8 mouse cellular contexts compared by ENCODE assay signal in the genomic region with DNA sequence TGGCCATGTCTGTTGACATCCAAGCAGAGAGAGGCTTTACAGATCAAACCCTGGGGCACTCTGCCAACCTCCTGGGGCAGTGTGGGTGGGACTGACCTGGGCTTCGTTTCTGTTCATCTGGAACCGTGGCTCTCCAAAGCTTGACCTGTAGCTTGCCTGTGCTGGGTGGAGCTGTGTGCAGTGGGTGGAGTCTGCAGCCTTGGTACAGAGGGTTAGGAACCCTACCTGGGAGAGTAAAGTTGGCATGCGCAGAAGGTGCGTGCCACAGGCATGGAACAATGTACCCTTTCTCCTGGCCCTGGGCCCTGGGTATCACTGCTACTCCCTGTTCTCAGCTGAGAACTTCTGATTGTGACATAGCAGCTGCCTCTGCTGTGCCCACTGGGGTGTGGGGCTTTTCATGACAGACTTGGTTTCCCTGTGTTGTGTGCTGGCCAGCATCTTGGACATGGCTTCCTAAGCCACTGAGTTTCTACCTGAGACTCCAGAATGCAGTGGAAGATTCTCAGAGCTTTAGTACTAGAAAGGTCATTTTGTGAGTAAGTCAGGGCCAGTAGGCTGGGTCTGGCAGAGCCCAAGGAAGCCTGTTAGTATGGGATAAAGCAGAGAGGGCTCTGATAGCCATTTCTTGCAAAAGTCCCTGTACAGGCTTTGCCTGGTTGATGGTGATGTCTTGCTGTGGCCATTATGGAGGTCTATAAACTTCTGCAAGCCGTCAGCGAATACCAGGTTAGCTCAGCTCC. TPM values are rescaled to one million over a fixed set of nuclear protein-coding genes. Genes with fewer than 3 reads are reported as not detected.
A peak's percentile ranks its signal among the peaks of the same experiment; 100 is the strongest.
DNase-seq lines count a peak whose midpoint lies in the region; ATAC-seq and TF ChIP-seq lines count a peak whose summit lies in the region.
"Had no signal": no experiment of that assay in that cellular context is flagged by ENCODE, and none has a peak within 500 bp of the region (broad histone marks: within the 10 kb centered on the region; RNA-seq: fewer than 3 reads in every experiment).

No protein-coding gene starts in this region.

- no peak for DNase-seq in midbrain, embryonic 10.5 days (ENCODE audit: low spot score)
- DNase-seq in cerebellum, postnatal 14 days: peak; percentile 76 to 77
- no peak for DNase-seq in kidney, postnatal 0 days (ENCODE audit: low spot score)
- no peak for DNase-seq in layer of hippocampus, adult 18-20 months (ENCODE audit: low spot score in 2 of 2)
- DNase-seq: midbrain, embryonic 14.5 days had no signal

- H3K9me3 ChIP-seq in midbrain, embryonic 13.5 days: no peaks in the 10 kb centered on the region
- no peaks in the 10 kb centered on the region for H3K9me3 ChIP-seq in midbrain, embryonic 10.5 days (replicated peaks)
- H3K9me3 ChIP-seq in kidney, postnatal 0 days (replicated peaks; ENCODE audit: low read length): no peaks in the 10 kb centered on the region
- H3K9me3 ChIP-seq in stomach, embryonic 15.5 days: no peaks in the 10 kb centered on the region
- H3K9me3 ChIP-seq in forebrain, embryonic 16.5 days (ENCODE audit: control insufficient read depth, low read length): no peaks in the 10 kb centered on the region

- WGBS in midbrain, embryonic 13.5 days: 83% methylated on average over 6 of the region's 6 CpGs
- 90% methylated on average over 6 of the region's 6 CpGs for WGBS in midbrain, embryonic 10.5 days
- 54% methylated on average over 6 of the region's 6 CpGs for WGBS in kidney, postnatal 0 days
- WGBS in stomach, embryonic 15.5 days: 65% methylated on average over 6 of the region's 6 CpGs
- 69% methylated on average over 6 of the region's 6 CpGs for WGBS in forebrain, embryonic 16.5 days

- peaks cover 100% of the 10 kb centered on the region for H3K4me1 ChIP-seq in midbrain, embryonic 13.5 days (replicated peaks)
- H3K4me1 ChIP-seq in midbrain, embryonic 10.5 days: peaks cover 99% of the 10 kb centered on the region
- H3K4me1 ChIP-seq in kidney, postnatal 0 days (replicated peaks; ENCODE audit: insufficient read depth, low read length): peaks cover 51% of the 10 kb centered on the region
- peaks cover 74% of the 10 kb centered on the region for H3K4me1 ChIP-seq in stomach, embryonic 15.5 days
- H3K4me1 ChIP-seq in forebrain, embryonic 16.5 days (replicated peaks; ENCODE audit: control insufficient read depth, insufficient read depth, low read length): peaks cover 59% of the 10 kb centered on the region

- no peak for ATAC-seq in midbrain, embryonic 13.5 days
- ATAC-seq in kidney, postnatal 0 days (replicated peaks; ENCODE audit: low FRiP score, low read depth): peak; percentile 85
- ATAC-seq in stomach, embryonic 15.5 days (ENCODE audit: insufficient read depth, low FRiP score, low read depth): 0 out of 2 replicates have a peak, but pooled peaks have one; percentile 38
- no peak for ATAC-seq in forebrain, embryonic 16.5 days

- H3K36me3 ChIP-seq in midbrain, embryonic 13.5 days: no peaks in the 10 kb centered on the region
- H3K36me3 ChIP-seq in midbrain, embryonic 10.5 days: no peaks in the 10 kb centered on the region; the same call in 1 of the 2 replicates
- no peaks in the 10 kb centered on the region for H3K36me3 ChIP-seq in kidney, postnatal 0 days (ENCODE audit: insufficient read depth, low read length)
- no peaks in the 10 kb centered on the region for H3K36me3 ChIP-seq in stomach, embryonic 15.5 days
- no peaks in the 10 kb centered on the region for H3K36me3 ChIP-seq in forebrain, embryonic 16.5 days (ENCODE audit: control insufficient read depth, insufficient read depth)

- H3K27me3 ChIP-seq in midbrain, embryonic 13.5 days: no peaks in the 10 kb centered on the region
- no peaks in the 10 kb centered on the region for H3K27me3 ChIP-seq in midbrain, embryonic 10.5 days (ENCODE audit: low read depth, poor library complexity, severe bottlenecking)
- H3K27me3 ChIP-seq in kidney, postnatal 0 days (ENCODE audit: insufficient read depth, low read length): no peaks in the 10 kb centered on the region
- H3K27me3 ChIP-seq in stomach, embryonic 15.5 days (replicated peaks): no peaks in the 10 kb centered on the region
- no peaks in the 10 kb centered on the region for H3K27me3 ChIP-seq in forebrain, embryonic 16.5 days (replicated peaks; ENCODE audit: control insufficient read depth, insufficient read depth, low read length)

- H3K27ac ChIP-seq in midbrain, embryonic 13.5 days: peak overlapping the region; percentile 25; the same call in 1 of the 2 replicates
- H3K27ac ChIP-seq in midbrain, embryonic 10.5 days (replicated peaks): no peak overlapping the region
- peak overlapping the region; percentile 51; the same call in 1 of the 2 replicates for H3K27ac ChIP-seq in kidney, postnatal 0 days
- no peak overlapping the region for H3K27ac ChIP-seq in stomach, embryonic 15.5 days
- no peak overlapping the region for H3K27ac ChIP-seq in forebrain, embryonic 16.5 days (ENCODE audit: low read length)

- no peak overlapping the region for H3K4me2 ChIP-seq in midbrain, embryonic 13.5 days (replicated peaks)
- no peak overlapping the region for H3K4me2 ChIP-seq in kidney, postnatal 0 days (ENCODE audit: low read length)
- no peak overlapping the region for H3K4me2 ChIP-seq in stomach, embryonic 15.5 days
- no peak overlapping the region for H3K4me2 ChIP-seq in forebrain, embryonic 16.5 days (ENCODE audit: low read length)

- no peak for TF ChIP-seq CTCF in kidney, postnatal 0 days (IDR thresholded peaks at IDR 0.05; ENCODE audit: low read depth)

- no peak overlapping the region for H3K4me3 ChIP-seq in midbrain, embryonic 13.5 days (replicated peaks)
- H3K4me3 ChIP-seq in midbrain, embryonic 10.5 days: no peak overlapping the region
- H3K4me3 ChIP-seq in kidney, postnatal 0 days (replicated peaks; ENCODE audit: low read depth, low read length): no peak overlapping the region
- no peak overlapping the region for H3K4me3 ChIP-seq in stomach, embryonic 15.5 days (replicated peaks)
- no peak overlapping the region for H3K4me3 ChIP-seq in forebrain, embryonic 16.5 days (replicated peaks; ENCODE audit: low read length)

- no peak overlapping the region for H3K9ac ChIP-seq in midbrain, embryonic 13.5 days (replicated peaks)
- no peak overlapping the region for H3K9ac ChIP-seq in kidney, postnatal 0 days (ENCODE audit: low read depth, low read length)
- H3K9ac ChIP-seq in stomach, embryonic 15.5 days: no peak overlapping the region
- no peak overlapping the region for H3K9ac ChIP-seq in forebrain, embryonic 16.5 days (replicated peaks; ENCODE audit: low read depth, low read length)

RNA-seq across cellular contexts. Expression of gene Zmiz1, which starts 30.5 kb away (rescaled TPM):
- polyA plus RNA-seq in midbrain, embryonic 13.5 days (2015; fragmentation: Nextera tagmentation; extraction: Ambion mirVana): 68.8 and 80.3 TPM in 2 replicates
- polyA plus RNA-seq in midbrain, embryonic 10.5 days (2016; fragmentation: Nextera tagmentation; extraction: Ambion mirVana): 42.2 and 55.8 TPM in 2 replicates
- polyA plus RNA-seq in kidney, postnatal 0 days (2015; fragmentation: Nextera tagmentation; extraction: Ambion mirVana): 25.0 and 26.6 TPM in 2 replicates
- polyA plus RNA-seq in stomach, embryonic 15.5 days (2015; fragmentation: Nextera tagmentation; extraction: Ambion mirVana): 29.0 and 31.3 TPM in 2 replicates
- 10 to 100 TPM; 86.3 to 88.2 TPM for total RNA-seq in layer of hippocampus, adult 18-20 months (2021)
- polyA plus RNA-seq in forebrain, embryonic 16.5 days (2015; fragmentation: Nextera tagmentation; extraction: Ambion mirVana): 52.6 and 56.6 TPM in 2 replicates

Comparison
In these comparisons a context has a peak if more than half of its experiments do, and no peak if none do; other contexts are left out.
1. H3K27ac ChIP-seq: peak in midbrain, embryonic 13.5 days (single experiment) and kidney, postnatal 0 days (single experiment); none in midbrain, embryonic 10.5 days (single experiment), stomach, embryonic 15.5 days (single experiment) and forebrain, embryonic 16.5 days (single experiment).
2. ATAC-seq: peak in kidney, postnatal 0 days (single experiment) and stomach, embryonic 15.5 days (single experiment); none in midbrain, embryonic 13.5 days (single experiment) and forebrain, embryonic 16.5 days (single experiment).
3. DNase-seq: peak in cerebellum, postnatal 14 days (2 of 2); none in midbrain, embryonic 10.5 days (single experiment), kidney, postnatal 0 days (single experiment) and layer of hippocampus, adult 18-20 months (0 of 2).